Mouse (Mus musculus): Measurements from ENCODE around the gene Tmem126b. TPM values are rescaled to one million over a fixed set of nuclear protein-coding genes. Genes with fewer than 3 reads are reported as not detected.

Gene Tmem126b
- total RNA-seq (2021), result 10 to 100 TPM; 27.2 to 29.4 TPM
- long read RNA-seq, experiment 1, transcript Tmem126b-201 (5 exons, 2,259 nt), result major isoform, 47 of 55 reads
- long read RNA-seq, experiment 1, partial matches to known transcripts, result 2 of 55 reads
- long read RNA-seq, experiment 1, other reads (novel, unspliced or antisense), result 6 of 55 reads
- long read RNA-seq, experiment 2, transcript Tmem126b-201 (5 exons, 2,259 nt), result major isoform, 27 of 32 reads
- long read RNA-seq, experiment 2, partial matches to known transcripts, result 1 of 32 reads
- long read RNA-seq, experiment 2, other reads (novel, unspliced or antisense), result 4 of 32 reads

- peak; percentile 100 for DNase-seq
Measured at GRCm38 (mm10) chr7:90475793-90476312, at the start of gene Tmem126b. Gene Tmem126b (minus strand): TSS chr7:90476001.

GRCm38 (mm10) chr7:90512293-90512692, 36.5 kb upstream of the Tmem126b start:
- DNase-seq, result no peak

- DNase-seq, result no peak
Measured at GRCm38 (mm10) chr7:90508124-90508523, 32.3 kb upstream of the Tmem126b start.

- DNase-seq, result no peak
Measured at GRCm38 (mm10) chr7:90482607-90483006, 6.8 kb upstream of the Tmem126b start.

- no peak for DNase-seq
Measured at GRCm38 (mm10) chr7:90476313-90477245, 778 bp upstream of the Tmem126b start, which contains the start of gene Dlg2. Gene Dlg2 (plus strand): TSS chr7:90476672.

GRCm38 (mm10) chr7:90473511-90473910, 2.3 kb downstream of the Tmem126b start:
- no peak for DNase-seq

GRCm38 (mm10) chr7:90461441-90461840, 14.4 kb downstream of the Tmem126b start:
- DNase-seq, result no peak

- DNase-seq, result peak; percentile 29 to 53
Measured at GRCm38 (mm10) chr7:90460930-90461329, 14.9 kb downstream of the Tmem126b start.

GRCm38 (mm10) chr7:90460330-90460729, 15.5 kb downstream of the Tmem126b start:
- no peak for DNase-seq

GRCm38 (mm10) chr7:90457517-90457916, 18.3 kb downstream of the Tmem126b start:
- peak; percentile 27 to 45 for DNase-seq

GRCm38 (mm10) chr7:90456845-90457468, 18.8 kb downstream of the Tmem126b start, which contains the start of gene Tmem126a:
Gene Tmem126a (minus strand): TSS chr7:90457229.
- DNase-seq, result peak; percentile 91 to 94

- DNase-seq, result peak in 1 of 2 experiments; percentile 26
Measured at GRCm38 (mm10) chr7:90456149-90456844, 19.5 kb downstream of the Tmem126b start.

GRCm38 (mm10) chr7:90444206-90444605, 31.6 kb downstream of the Tmem126b start:
- peak in 1 of 2 experiments; percentile 36 for DNase-seq

- DNase-seq, result peak; percentile 76 to 78
Measured at GRCm38 (mm10) chr7:90443101-90444091, 32.4 kb downstream of the Tmem126b start.

GRCm38 (mm10) chr7:90442518-90443080, 33.2 kb downstream of the Tmem126b start, which contains the start of gene Crebzf:
Gene Crebzf (plus strand): TSS chr7:90442729.
- DNase-seq, result peak; percentile 97 to 98

GRCm38 (mm10) chr7:90442070-90442469, 33.7 kb downstream of the Tmem126b start:
- DNase-seq, result no peak

- DNase-seq, result no peak
Measured at GRCm38 (mm10) chr7:90440044-90440443, 35.8 kb downstream of the Tmem126b start.

- no peak for DNase-seq
Measured at GRCm38 (mm10) chr7:90432221-90432620, 43.6 kb downstream of the Tmem126b start.

GRCm38 (mm10) chr7:90427006-90427405, 48.8 kb downstream of the Tmem126b start:
- peak in 1 of 2 experiments; percentile 47 for DNase-seq

All from heart, adult 18-20 months (tissue).